Mouse (Mus musculus) forebrain, embryonic 12.5 days (tissue): ENCODE measurements at regions not wholly inside any gene's neighbourhood (a gene's known extent, or its start where the extent isn't known, plus 50 kb on each side); places are given as distances from the start of the nearest gene placed in this dataset.

Experiments used
- ATAC-seq: fragments of 200-750 bp; cut with Nextera tagmentation; 2 replicates; pipeline ENCODE4 v1.8.0; 2017; ENCODE audit warnings: moderate TSS enrichment; ENCODE audit not compliant: low FRiP score
- H3K27ac ChIP-seq: fragments of 300-500 bp; sonication (generic); 2 replicates; pipeline ENCODE4 v1.5.1; 2016; ENCODE audit warnings: mild to moderate bottlenecking
- H3K27me3 ChIP-seq: fragments of 300-500 bp; sonication (generic); 2 replicates; pipeline ENCODE4 v1.6.1; 2016; ENCODE audit warnings: mild to moderate bottlenecking
- H3K36me3 ChIP-seq: fragments of 300-500 bp; sonication (generic); replicated peaks from 2 replicates; pipeline ENCODE4 v1.6.1; 2016; ENCODE audit warnings: mild to moderate bottlenecking
- H3K4me1 ChIP-seq: fragments of 300-500 bp; sonication (generic); 2 replicates; pipeline ENCODE4 v1.6.1; 2016
- H3K4me2 ChIP-seq: fragments of 300-500 bp; sonication (generic); 2 replicates; pipeline ENCODE4 v1.6.1; 2016; ENCODE audit warnings: mild to moderate bottlenecking, moderate library complexity
- H3K4me3 ChIP-seq: fragments of 300-500 bp; sonication (generic); replicated peaks from 2 replicates; pipeline ENCODE4 v1.5.1; 2016; ENCODE audit warnings: mild to moderate bottlenecking
- H3K9ac ChIP-seq: fragments of 300-500 bp; sonication (generic); 2 replicates; pipeline ENCODE4 v1.6.1; 2016; ENCODE audit warnings: mild to moderate bottlenecking
- H3K9me3 ChIP-seq: fragments of 300-500 bp; sonication (generic); 2 replicates; pipeline ENCODE4 v1.6.1; 2016
- WGBS: fragments of 180-500 bp; shearing (Covaris S2); methylation state at CpG from one replicate; pipeline ENCODE4 v1.1.7; 2016; 5-methylcytosine and 5-hydroxymethylcytosine counted together

- H3K9me3 ChIP-seq = no peaks in the 10 kb centered on the region
- no peaks in the 10 kb centered on the region for H3K27me3 ChIP-seq
- no peak for ATAC-seq
- no peak overlapping the region for H3K27ac ChIP-seq
- H3K36me3 ChIP-seq = no peaks in the 10 kb centered on the region
- no peaks in the 10 kb centered on the region for H3K4me1 ChIP-seq
- no peak overlapping the region for H3K4me3 ChIP-seq
- 41% methylated on average over 1 of the region's 1 CpGs for WGBS
- H3K9ac ChIP-seq = no peak overlapping the region
- no peak overlapping the region for H3K4me2 ChIP-seq
These were observed 434.8 kb upstream of the Fsip2 start for GRCm38 (mm10) chr2:82508595-82508994.

DNA sequence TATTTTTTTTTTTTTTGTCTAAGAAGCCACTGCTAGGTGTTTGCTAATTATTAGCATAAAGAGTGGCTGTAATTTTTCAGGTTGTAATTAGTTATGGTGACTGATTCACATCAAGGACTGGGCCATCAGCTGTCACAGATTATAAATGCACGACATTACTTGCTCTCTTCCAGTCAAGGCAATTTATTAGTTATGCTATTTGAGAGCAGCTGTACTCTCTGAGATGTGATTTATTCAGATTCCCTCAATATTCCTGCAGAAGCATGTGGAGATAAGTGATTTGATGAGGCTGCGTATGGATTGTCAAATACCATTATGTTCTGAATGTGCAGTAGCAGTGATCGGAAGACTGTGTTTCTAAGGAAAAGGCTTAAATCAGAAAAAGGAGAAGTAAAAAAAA, 428.3 kb upstream of the Fsip2 start:
- Histone ChIP-seq H3K9me3 (no peaks in the 10 kb centered on the region), H3K4me1 (no peaks in the 10 kb centered on the region), H3K27ac (no peak overlapping the region), H3K36me3 (no peaks in the 10 kb centered on the region), H3K9ac (no peak overlapping the region), H3K27me3 (no peaks in the 10 kb centered on the region), H3K4me2 (no peak overlapping the region), H3K4me3 (no peak overlapping the region)
- ATAC-seq = 0 out of 2 replicates have a peak, but pooled peaks have one; percentile 46
- 78% methylated on average over 3 of the region's 3 CpGs for WGBS

DNA sequence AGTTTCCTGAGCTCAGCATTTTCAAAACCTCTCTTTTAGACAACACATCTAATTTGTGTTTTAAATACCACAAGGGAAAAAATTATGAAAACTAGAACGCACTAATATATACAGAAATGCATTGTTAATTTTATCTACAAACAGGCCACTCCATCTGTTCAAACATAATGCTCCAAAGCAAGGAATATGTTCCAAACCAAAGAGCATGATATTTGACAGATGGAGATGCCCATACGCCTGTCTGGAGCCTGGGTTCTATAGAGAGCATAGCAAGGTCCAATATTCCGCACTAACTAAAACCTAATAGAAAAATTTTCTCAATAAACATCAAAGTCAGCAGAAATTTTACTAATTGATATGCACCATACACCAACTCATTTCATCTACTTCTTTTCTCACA, 423.5 kb upstream of the Fsip2 start:
- Histone ChIP-seq H3K27ac (no peak overlapping the region), H3K9me3 (no peaks in the 10 kb centered on the region), H3K9ac (no peak overlapping the region), H3K4me2 (no peak overlapping the region), H3K27me3 (no peaks in the 10 kb centered on the region), H3K4me1 (no peaks in the 10 kb centered on the region), H3K4me3 (no peak overlapping the region), H3K36me3 (no peaks in the 10 kb centered on the region)
- no peak for ATAC-seq
- 89% methylated on average over 3 of the region's 3 CpGs for WGBS

DNA sequence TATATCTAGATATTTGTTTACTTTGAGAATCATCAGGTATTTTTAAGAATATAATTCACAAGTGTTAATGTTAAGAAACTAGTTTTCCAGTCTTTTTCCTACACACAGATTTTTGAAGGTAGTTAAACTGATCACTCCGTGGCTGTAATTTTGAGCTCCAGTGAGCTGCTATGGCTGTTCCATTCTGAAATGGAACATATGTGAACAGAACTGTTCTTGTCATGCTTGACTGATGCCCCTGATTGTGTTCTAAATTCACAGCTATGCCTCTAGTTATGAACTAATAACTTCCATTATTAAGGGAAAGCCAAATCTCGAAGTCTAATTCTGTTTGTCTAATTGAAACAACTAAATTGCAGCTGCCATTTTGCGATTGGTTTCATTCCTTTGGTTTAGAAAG, 404.5 kb upstream of the Fsip2 start:
- H3K4me2 ChIP-seq = no peak overlapping the region
- no peak overlapping the region for H3K9ac ChIP-seq
- 78% methylated on average over 3 of the region's 3 CpGs for WGBS
- no peaks in the 10 kb centered on the region for H3K27me3 ChIP-seq
- no peaks in the 10 kb centered on the region for H3K36me3 ChIP-seq
- no peak overlapping the region for H3K27ac ChIP-seq
- H3K4me3 ChIP-seq = no peak overlapping the region
- no peaks in the 10 kb centered on the region for H3K9me3 ChIP-seq
- H3K4me1 ChIP-seq = no peaks in the 10 kb centered on the region
- no peak for ATAC-seq

DNA sequence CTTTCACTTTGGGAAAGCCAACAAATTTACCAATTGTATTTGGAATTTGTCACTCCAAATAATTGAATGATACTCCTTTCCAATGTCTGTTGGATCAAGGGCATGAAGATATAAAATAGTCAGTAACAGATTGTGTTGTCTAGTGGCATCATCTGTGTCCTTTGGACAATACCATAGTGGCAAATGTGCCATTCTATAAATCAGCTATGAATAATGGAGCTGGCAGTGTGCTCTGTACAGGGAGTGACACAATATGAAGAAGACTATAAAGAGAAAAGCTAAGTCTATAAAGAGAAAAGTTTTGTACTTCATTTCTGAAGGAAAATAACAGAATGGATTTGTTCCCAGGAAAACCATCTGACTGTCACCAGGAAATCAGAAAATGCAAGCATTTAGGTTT, 402.8 kb upstream of the Fsip2 start:
- Histone ChIP-seq H3K9ac (no peak overlapping the region), H3K27me3 (no peaks in the 10 kb centered on the region), H3K4me3 (no peak overlapping the region), H3K27ac (no peak overlapping the region), H3K4me1 (no peaks in the 10 kb centered on the region), H3K9me3 (no peaks in the 10 kb centered on the region), H3K4me2 (no peak overlapping the region), H3K36me3 (no peaks in the 10 kb centered on the region)
- no peak for ATAC-seq

DNA sequence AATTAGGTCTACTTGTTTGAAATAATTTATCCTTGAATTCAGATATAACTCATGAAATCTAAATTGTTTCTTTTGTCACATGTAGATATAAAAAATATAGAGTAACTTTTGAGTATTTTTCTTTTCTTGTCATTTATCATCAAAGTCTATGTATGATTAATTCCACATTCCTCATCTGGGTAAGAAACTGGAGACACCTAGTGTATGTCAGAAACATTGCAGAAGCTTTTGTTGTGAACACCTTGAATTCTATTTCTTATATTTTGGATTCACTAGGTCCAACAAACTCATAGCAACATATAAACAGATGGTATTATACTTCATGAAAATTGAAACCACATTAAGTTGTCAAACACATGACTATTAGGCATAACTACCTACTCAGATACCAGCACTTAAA, 373.1 kb upstream of the Fsip2 start:
- Histone ChIP-seq H3K27ac (no peak overlapping the region), H3K4me1 (no peaks in the 10 kb centered on the region), H3K4me2 (no peak overlapping the region), H3K27me3 (no peaks in the 10 kb centered on the region), H3K9ac (no peak overlapping the region), H3K4me3 (no peak overlapping the region), H3K36me3 (no peaks in the 10 kb centered on the region), H3K9me3 (no peaks in the 10 kb centered on the region)
- ATAC-seq = 0 out of 2 replicates have a peak, but pooled peaks have one; percentile 17

DNA sequence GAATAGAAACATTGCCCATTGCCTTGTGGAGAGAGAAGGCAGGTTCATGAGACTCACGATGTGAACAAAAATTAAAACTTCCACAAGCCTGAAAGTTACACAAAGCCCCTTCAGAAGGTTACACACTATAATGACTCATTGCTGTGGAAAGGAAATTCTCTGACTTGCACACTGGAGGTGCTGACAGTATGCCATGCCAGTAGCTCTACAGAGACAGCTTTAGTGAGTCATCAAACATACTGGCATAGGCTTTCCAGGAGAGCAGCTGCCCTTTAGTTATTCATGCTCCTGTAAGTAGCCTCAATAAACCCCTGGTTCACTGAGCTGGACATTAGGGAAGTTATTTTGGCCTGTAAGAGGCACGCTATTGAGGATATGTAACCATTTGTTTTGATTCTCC, 371.3 kb upstream of the Fsip2 start:
- Histone ChIP-seq H3K4me1 (no peaks in the 10 kb centered on the region), H3K36me3 (no peaks in the 10 kb centered on the region), H3K4me3 (no peak overlapping the region), H3K4me2 (no peak overlapping the region), H3K9ac (no peak overlapping the region), H3K27ac (no peak overlapping the region), H3K27me3 (no peaks in the 10 kb centered on the region), H3K9me3 (no peaks in the 10 kb centered on the region)
- WGBS = 90% methylated on average over 2 of the region's 2 CpGs
- ATAC-seq = no peak

DNA sequence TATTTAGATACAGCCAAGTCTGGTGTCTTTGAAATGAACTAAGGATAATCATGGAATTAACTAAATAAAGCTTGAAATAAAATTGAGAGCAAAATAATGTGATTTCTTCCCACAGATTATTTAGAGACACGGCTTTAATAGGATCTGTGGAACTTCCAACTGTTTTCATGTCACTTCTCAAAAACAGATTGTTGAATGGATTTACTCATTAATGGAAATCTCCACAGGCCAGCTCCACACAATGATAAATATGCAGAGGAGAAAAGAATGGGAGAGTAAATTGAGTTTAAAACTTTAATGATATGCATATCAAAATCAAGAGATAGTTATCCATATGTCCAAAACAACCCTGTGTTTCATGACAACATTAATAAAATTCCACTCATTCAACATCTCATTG, 369.6 kb upstream of the Fsip2 start:
- Histone ChIP-seq H3K9me3 (no peaks in the 10 kb centered on the region), H3K4me1 (no peaks in the 10 kb centered on the region), H3K4me2 (no peak overlapping the region), H3K9ac (no peak overlapping the region), H3K36me3 (no peaks in the 10 kb centered on the region), H3K27me3 (no peaks in the 10 kb centered on the region), H3K4me3 (no peak overlapping the region), H3K27ac (no peak overlapping the region)
- WGBS = 72% methylated on average over 1 of the region's 1 CpGs
- ATAC-seq = no peak

- ATAC-seq = no peak
- Histone ChIP-seq H3K27me3 (no peaks in the 10 kb centered on the region), H3K4me3 (no peak overlapping the region), H3K9me3 (no peaks in the 10 kb centered on the region), H3K4me1 (no peaks in the 10 kb centered on the region), H3K4me2 (no peak overlapping the region), H3K27ac (no peak overlapping the region), H3K9ac (no peak overlapping the region), H3K36me3 (no peaks in the 10 kb centered on the region)
- 89% methylated on average over 1 of the region's 1 CpGs for WGBS
These were observed 363.8 kb upstream of the Fsip2 start for GRCm38 (mm10) chr2:82579665-82580064.

DNA sequence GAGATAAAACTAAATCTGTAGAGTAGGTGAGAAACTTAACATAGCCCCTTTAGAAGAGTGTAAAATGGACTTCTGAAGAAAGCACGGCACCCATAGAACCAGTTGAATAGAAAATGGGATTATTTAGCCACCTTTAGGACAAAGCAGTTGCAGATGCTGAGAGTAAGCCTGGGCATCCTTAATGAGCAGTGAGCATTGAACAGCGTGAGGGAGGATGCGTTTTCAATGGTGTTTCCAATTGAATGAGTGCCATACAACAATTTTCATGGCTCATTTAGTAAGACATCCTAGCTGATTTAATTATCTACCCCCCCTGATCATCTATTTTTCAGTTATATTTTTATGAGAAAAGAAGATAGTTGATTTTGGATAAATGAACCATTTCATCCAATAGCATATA, 327.2 kb upstream of the Fsip2 start:
- ATAC-seq = peak; percentile 65; the same call in 1 of the 2 replicates
- H3K27me3 ChIP-seq = no peaks in the 10 kb centered on the region
- WGBS = 13% methylated on average over 3 of the region's 3 CpGs

DNA sequence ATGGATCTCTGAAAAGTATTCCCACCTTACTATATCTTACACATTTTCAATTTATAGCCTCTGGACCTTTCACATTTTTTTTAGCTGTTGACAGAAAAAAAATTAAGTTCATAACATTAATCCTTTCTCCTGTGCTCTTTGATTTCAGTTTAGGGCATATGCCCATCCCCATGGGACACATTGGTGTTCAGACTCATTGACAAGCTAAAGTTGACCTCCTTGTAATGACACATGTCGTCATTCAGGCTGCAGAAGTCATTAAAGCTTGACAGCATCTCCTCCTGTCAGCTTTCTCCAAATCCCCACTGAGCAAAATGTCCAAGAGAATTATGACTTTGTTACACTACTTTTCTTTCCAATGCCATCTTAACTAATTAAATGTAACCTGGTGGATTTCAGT, 322.9 kb upstream of the Fsip2 start:
- Histone ChIP-seq H3K27me3 (no peaks in the 10 kb centered on the region), H3K36me3 (no peaks in the 10 kb centered on the region), H3K4me1 (no peaks in the 10 kb centered on the region), H3K4me3 (no peak overlapping the region), H3K27ac (no peak overlapping the region), H3K4me2 (no peak overlapping the region), H3K9ac (no peak overlapping the region), H3K9me3 (no peaks in the 10 kb centered on the region)
- WGBS = 58% methylated on average over 1 of the region's 1 CpGs
- ATAC-seq = no peak

More for the DNA sequence above, 327.2 kb upstream of the Fsip2 start:
- Histone ChIP-seq H3K4me3 (no peak overlapping the region), H3K9ac (no peak overlapping the region), H3K9me3 (no peaks in the 10 kb centered on the region), H3K4me2 (no peak overlapping the region), H3K36me3 (no peaks in the 10 kb centered on the region), H3K27ac (no peak overlapping the region), H3K4me1 (no peaks in the 10 kb centered on the region)

DNA sequence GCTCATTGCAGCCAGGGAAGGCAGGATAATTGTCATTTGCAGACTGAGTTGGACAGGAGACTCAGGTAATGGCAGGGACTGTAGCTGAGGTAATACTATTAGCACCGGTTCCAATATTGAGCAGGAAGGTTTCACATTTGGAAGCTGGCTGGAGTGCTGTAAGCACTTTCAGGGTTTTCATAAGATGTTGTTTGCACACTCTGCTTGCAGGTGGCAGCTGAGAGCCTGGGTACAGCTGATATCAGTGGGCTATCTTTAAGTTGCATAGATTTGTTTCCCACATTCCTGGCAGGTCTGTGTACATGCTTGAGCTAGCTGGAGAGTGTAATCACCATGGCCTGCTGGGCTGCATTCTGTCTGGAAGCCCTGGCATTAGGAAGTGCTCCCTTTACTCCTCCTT, 299.0 kb upstream of the Fsip2 start:
- 88% methylated on average over 1 of the region's 1 CpGs for WGBS
- Histone ChIP-seq H3K4me3 (no peak overlapping the region), H3K4me1 (no peaks in the 10 kb centered on the region), H3K36me3 (no peaks in the 10 kb centered on the region), H3K4me2 (no peak overlapping the region), H3K27ac (no peak overlapping the region), H3K27me3 (no peaks in the 10 kb centered on the region), H3K9me3 (no peaks in the 10 kb centered on the region), H3K9ac (no peak overlapping the region)
- ATAC-seq = no peak
